In genomic region chr17:93306121-93306520, GRCm38 (mm10) we compare ENCODE assay signal across 12 mouse cellular contexts.
DNase-seq lines count a peak whose midpoint lies in the region; ATAC-seq and TF ChIP-seq lines count a peak whose summit lies in the region.
"Had no signal": no experiment of that assay in that cellular context is flagged by ENCODE, and none has a peak within 500 bp of the region (broad histone marks: within the 10 kb centered on the region; RNA-seq: fewer than 3 reads in every experiment).

No protein-coding gene starts in this region.

- no peak for ATAC-seq in kidney, postnatal 0 days (replicated peaks; ENCODE audit: low FRiP score, low read depth)
- no peak for ATAC-seq in kidney, embryonic 16.5 days (ENCODE audit: low FRiP score, low TSS enrichment)
- ATAC-seq in midbrain, embryonic 11.5 days (ENCODE audit: low FRiP score), result peak; percentile 27; the same call in 1 of the 2 replicates
- no peak for ATAC-seq in midbrain, embryonic 13.5 days

- no peaks in the 10 kb centered on the region for H3K4me1 ChIP-seq in kidney, postnatal 0 days (replicated peaks; ENCODE audit: insufficient read depth, low read length)
- H3K4me1 ChIP-seq in kidney, embryonic 16.5 days (ENCODE audit: insufficient read depth, low read length), result no peaks in the 10 kb centered on the region
- no peaks in the 10 kb centered on the region for H3K4me1 ChIP-seq in midbrain, embryonic 11.5 days (ENCODE audit: control insufficient read depth, insufficient read depth, low read length)
- 0 out of 2 replicates have a peak, but pooled peaks cover 3% of the 10 kb centered on the region for H3K4me1 ChIP-seq in midbrain, embryonic 13.5 days (replicated peaks)
- H3K4me1 ChIP-seq: liver, embryonic 15.5 days had no signal

- DNase-seq in adrenal gland, adult (ENCODE audit: inconsistent age in 2 of 2, low spot score in 1 of 2), result peak; percentile 10 to 52
- no peak for DNase-seq in adrenal gland, adult 8-10 months
- no peak for DNase-seq in kidney, postnatal 0 days (ENCODE audit: low spot score)
- DNase-seq in midbrain, embryonic 11.5 days (ENCODE audit: low spot score, missing footprints), result no peak
- peak; percentile 22 for DNase-seq in embryo, embryonic 10.5 days (ENCODE audit: low spot score)
- no peak for DNase-seq in urinary bladder, postnatal 25 days (ENCODE audit: low spot score)
- DNase-seq: heart, postnatal 36 days; kidney, adult 2 months; right cerebral cortex, adult 18-20 months had no signal

- no peak overlapping the region for H3K4me3 ChIP-seq in kidney, postnatal 0 days (replicated peaks; ENCODE audit: low read depth, low read length)
- H3K4me3 ChIP-seq in kidney, embryonic 16.5 days (ENCODE audit: low read length), result no peak overlapping the region
- no peak overlapping the region for H3K4me3 ChIP-seq in midbrain, embryonic 11.5 days (ENCODE audit: low read depth, low read length)
- H3K4me3 ChIP-seq in midbrain, embryonic 13.5 days (replicated peaks), result no peak overlapping the region
- H3K4me3 ChIP-seq: liver, embryonic 15.5 days had no signal

- H3K36me3 ChIP-seq in kidney, postnatal 0 days (ENCODE audit: insufficient read depth, low read length), result no peaks in the 10 kb centered on the region
- no peaks in the 10 kb centered on the region for H3K36me3 ChIP-seq in kidney, embryonic 16.5 days (ENCODE audit: insufficient read depth, low read length)
- H3K36me3 ChIP-seq in midbrain, embryonic 11.5 days (ENCODE audit: control insufficient read depth, insufficient read depth, low read length), result no peaks in the 10 kb centered on the region
- H3K36me3 ChIP-seq in midbrain, embryonic 13.5 days, result no peaks in the 10 kb centered on the region
- H3K36me3 ChIP-seq: liver, embryonic 15.5 days had no signal

- WGBS in kidney, postnatal 0 days, result 23% methylated on average over 1 of the region's 1 CpGs
- 14% methylated on average over 1 of the region's 1 CpGs for WGBS in kidney, embryonic 16.5 days
- WGBS in midbrain, embryonic 11.5 days, result 9% methylated on average over 1 of the region's 1 CpGs
- WGBS in midbrain, embryonic 13.5 days, result 0% methylated on average over 1 of the region's 1 CpGs

- H3K27ac ChIP-seq in kidney, postnatal 0 days, result no peak overlapping the region
- no peak overlapping the region for H3K27ac ChIP-seq in kidney, embryonic 16.5 days (ENCODE audit: low read length)
- no peak overlapping the region for H3K27ac ChIP-seq in midbrain, embryonic 11.5 days (ENCODE audit: low read depth, low read length)
- H3K27ac ChIP-seq in midbrain, embryonic 13.5 days, result no peak overlapping the region
- H3K27ac ChIP-seq: liver, embryonic 15.5 days had no signal

- H3K9me3 ChIP-seq in kidney, postnatal 0 days (replicated peaks; ENCODE audit: low read length), result no peaks in the 10 kb centered on the region
- no peaks in the 10 kb centered on the region for H3K9me3 ChIP-seq in kidney, embryonic 16.5 days (ENCODE audit: low read length)
- no peaks in the 10 kb centered on the region for H3K9me3 ChIP-seq in midbrain, embryonic 11.5 days (ENCODE audit: control insufficient read depth, low read length)
- no peaks in the 10 kb centered on the region for H3K9me3 ChIP-seq in midbrain, embryonic 13.5 days
- H3K9me3 ChIP-seq: liver, embryonic 15.5 days had no signal

- H3K4me2 ChIP-seq in kidney, postnatal 0 days (ENCODE audit: low read length), result no peak overlapping the region
- no peak overlapping the region for H3K4me2 ChIP-seq in kidney, embryonic 16.5 days (replicated peaks; ENCODE audit: low read depth, low read length)
- H3K4me2 ChIP-seq in midbrain, embryonic 11.5 days, result no peak overlapping the region
- no peak overlapping the region for H3K4me2 ChIP-seq in midbrain, embryonic 13.5 days (replicated peaks)
- H3K4me2 ChIP-seq: liver, embryonic 15.5 days had no signal

- TF ChIP-seq CTCF in kidney, postnatal 0 days (IDR thresholded peaks at IDR 0.05; ENCODE audit: low read depth), result peak; percentile 48; the same call in 1 of the 2 replicates

- no peaks in the 10 kb centered on the region for H3K27me3 ChIP-seq in kidney, postnatal 0 days (ENCODE audit: insufficient read depth, low read length)
- H3K27me3 ChIP-seq in kidney, embryonic 16.5 days (ENCODE audit: insufficient read depth, low read length), result no peaks in the 10 kb centered on the region
- H3K27me3 ChIP-seq in midbrain, embryonic 11.5 days (ENCODE audit: control insufficient read depth, insufficient read depth, low read length), result peaks cover 5% of the 10 kb centered on the region
- H3K27me3 ChIP-seq in midbrain, embryonic 13.5 days, result peaks cover 27% of the 10 kb centered on the region
- H3K27me3 ChIP-seq: liver, embryonic 15.5 days had no signal

- no peak overlapping the region for H3K9ac ChIP-seq in kidney, postnatal 0 days (ENCODE audit: low read depth, low read length)
- H3K9ac ChIP-seq in kidney, embryonic 16.5 days (replicated peaks; ENCODE audit: low read length), result no peak overlapping the region
- H3K9ac ChIP-seq in midbrain, embryonic 11.5 days (ENCODE audit: low read length), result no peak overlapping the region
- no peak overlapping the region for H3K9ac ChIP-seq in midbrain, embryonic 13.5 days (replicated peaks)
- H3K9ac ChIP-seq: liver, embryonic 15.5 days had no signal

Comparison
In these comparisons a context has a peak if more than half of its experiments do, and no peak if none do; other contexts are left out.
1. DNase-seq: peak in adrenal gland, adult (2 of 2) and embryo, embryonic 10.5 days (single experiment); none in adrenal gland, adult 8-10 months (single experiment), kidney, postnatal 0 days (single experiment), midbrain, embryonic 11.5 days (single experiment) and urinary bladder, postnatal 25 days (single experiment).